Mouse (Mus musculus) neural tube, embryonic 13.5 days (tissue): ENCODE measurements at regions not wholly inside any gene's neighbourhood (a gene's known extent, or its start where the extent isn't known, plus 50 kb on each side); places are given as distances from the start of the nearest gene placed in this dataset.

Experiments used
- ATAC-seq: fragments of 200-750 bp; cut with Nextera tagmentation; 2 replicates; pipeline ENCODE4 v1.8.0; 2017; ENCODE audit warnings: low read depth, mild to moderate bottlenecking, moderate TSS enrichment, moderate library complexity
- H3K27ac ChIP-seq: fragments of 300-500 bp; sonication (generic); replicated peaks from 2 replicates; pipeline ENCODE4 v1.5.1; 2015; ENCODE audit warnings: moderate library complexity, mild to moderate bottlenecking, inconsistent platforms
- H3K27me3 ChIP-seq: fragments of 300-500 bp; sonication (generic); 2 replicates; pipeline ENCODE4 v1.6.1; 2015; ENCODE audit warnings: mild to moderate bottlenecking, inconsistent platforms
- H3K36me3 ChIP-seq: fragments of 300-500 bp; sonication (generic); 2 replicates; pipeline ENCODE4 v1.6.1; 2015; ENCODE audit warnings: mild to moderate bottlenecking, inconsistent platforms
- H3K4me1 ChIP-seq: fragments of 300-500 bp; sonication (generic); replicated peaks from 2 replicates; pipeline ENCODE4 v1.6.1; 2015; ENCODE audit warnings: inconsistent platforms
- H3K4me2 ChIP-seq: fragments of 300-500 bp; sonication (generic); 2 replicates; pipeline ENCODE4 v1.6.1; 2015; ENCODE audit warnings: inconsistent platforms, mild to moderate bottlenecking, moderate library complexity
- H3K4me3 ChIP-seq: fragments of 300-500 bp; sonication (generic); 2 replicates; pipeline ENCODE4 v1.5.1; 2015; ENCODE audit warnings: mild to moderate bottlenecking, inconsistent platforms
- H3K9ac ChIP-seq: fragments of 300-500 bp; sonication (generic); 2 replicates; pipeline ENCODE4 v1.6.1; 2015; ENCODE audit warnings: moderate library complexity, mild to moderate bottlenecking, inconsistent platforms
- H3K9me3 ChIP-seq: fragments of 300-500 bp; sonication (generic); 2 replicates; pipeline ENCODE4 v1.6.1; 2016; ENCODE audit warnings: inconsistent platforms
- WGBS: fragments of 180-500 bp; shearing (Covaris S2); methylation state at CpG from one replicate; pipeline ENCODE4 v1.1.7; 2015; 5-methylcytosine and 5-hydroxymethylcytosine counted together

DNA sequence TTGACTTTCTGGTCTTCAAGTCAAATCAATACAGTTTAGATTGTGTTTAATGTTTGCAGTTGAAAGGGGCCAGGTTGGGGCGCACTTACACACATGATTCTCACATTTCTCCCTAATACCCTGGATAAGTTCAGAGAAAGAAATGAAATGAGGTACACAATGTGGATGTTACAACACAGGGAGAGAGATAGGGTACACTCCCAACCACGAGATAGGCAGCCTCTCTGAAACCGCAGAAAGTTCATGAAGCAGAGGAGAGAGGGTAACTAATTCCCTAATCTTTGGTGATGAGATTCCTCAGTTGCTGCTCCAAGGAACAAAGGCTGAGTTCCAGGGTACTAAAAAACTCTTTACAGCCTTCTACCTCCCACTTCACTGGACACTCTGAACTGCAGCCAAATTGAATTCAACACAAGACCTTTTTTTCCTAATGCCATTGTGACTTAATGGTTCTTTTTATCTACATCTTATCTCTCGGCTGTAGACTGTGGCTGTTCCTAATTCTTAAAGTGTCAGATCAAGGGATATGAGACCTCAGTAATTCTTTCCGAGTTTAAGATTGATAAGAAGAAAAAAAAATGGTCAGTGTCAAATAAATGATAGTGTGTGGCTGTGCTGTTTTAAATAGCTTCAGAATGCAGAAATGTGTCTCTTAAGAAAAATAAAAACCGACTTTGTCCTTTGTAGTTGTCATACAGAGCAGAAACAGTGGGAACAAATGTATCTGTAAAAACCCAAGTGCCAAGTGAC, 193.8 kb upstream of the Atp2b1 start:
- no peak overlapping the region for H3K9ac ChIP-seq
- H3K27me3 ChIP-seq = no peaks in the 10 kb centered on the region
- no peaks in the 10 kb centered on the region for H3K36me3 ChIP-seq
- no peak overlapping the region for H3K4me2 ChIP-seq
- no peak overlapping the region for H3K27ac ChIP-seq
- ATAC-seq = no peak
- H3K4me3 ChIP-seq = no peak overlapping the region
- 40% methylated on average over 6 of the region's 6 CpGs for WGBS
- H3K9me3 ChIP-seq = no peaks in the 10 kb centered on the region
- H3K4me1 ChIP-seq = no peaks in the 10 kb centered on the region

DNA sequence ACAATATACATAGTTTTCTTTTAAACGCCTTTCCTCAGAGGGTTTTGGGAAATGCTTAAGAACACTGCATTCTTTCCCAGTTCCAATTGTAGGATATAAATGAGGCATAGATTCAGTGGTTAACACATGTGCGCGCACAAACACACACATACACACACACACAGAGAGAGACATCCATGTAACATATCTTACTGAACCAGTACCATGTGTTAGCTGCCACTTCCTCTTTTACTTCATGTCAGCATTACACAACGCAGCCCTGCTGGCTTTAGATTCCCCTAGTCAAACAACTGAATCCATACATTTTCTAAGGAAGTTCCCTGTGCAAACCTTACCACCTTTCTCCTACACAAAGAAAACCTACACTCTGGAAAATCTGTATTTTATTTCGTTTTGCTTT, 189.1 kb upstream of the Atp2b1 start:
- H3K9ac ChIP-seq = no peak overlapping the region
- WGBS = 90% methylated on average over 5 of the region's 5 CpGs
- no peak overlapping the region for H3K4me2 ChIP-seq
- H3K4me3 ChIP-seq = no peak overlapping the region
- H3K4me1 ChIP-seq = no peaks in the 10 kb centered on the region
- H3K9me3 ChIP-seq = no peaks in the 10 kb centered on the region
- H3K27me3 ChIP-seq = no peaks in the 10 kb centered on the region
- ATAC-seq = no peak
- no peaks in the 10 kb centered on the region for H3K36me3 ChIP-seq
- no peak overlapping the region for H3K27ac ChIP-seq

DNA sequence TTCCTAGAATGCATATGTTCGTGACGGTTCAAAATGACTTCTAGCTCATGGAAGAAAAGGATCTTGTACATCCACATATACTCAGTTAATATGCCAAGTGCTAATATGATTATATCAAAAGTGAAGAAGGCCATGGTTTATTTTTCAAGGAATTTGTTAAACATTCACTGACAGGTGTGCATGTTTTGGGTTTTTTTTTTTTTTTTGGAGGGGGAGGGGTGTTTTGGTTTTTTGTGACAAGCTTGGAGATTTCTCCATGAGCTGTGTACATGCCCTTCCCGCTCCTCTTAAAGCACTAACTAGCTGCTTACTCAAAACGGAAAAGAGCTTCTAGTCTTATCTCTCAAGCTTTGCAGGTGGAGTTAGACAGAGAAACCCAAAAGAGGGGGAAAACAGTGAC, 187.1 kb upstream of the Atp2b1 start:
- H3K4me3 ChIP-seq = no peak overlapping the region
- no peaks in the 10 kb centered on the region for H3K36me3 ChIP-seq
- H3K27ac ChIP-seq = no peak overlapping the region
- no peaks in the 10 kb centered on the region for H3K4me1 ChIP-seq
- no peaks in the 10 kb centered on the region for H3K9me3 ChIP-seq
- 94% methylated on average over 4 of the region's 4 CpGs for WGBS
- H3K27me3 ChIP-seq = no peaks in the 10 kb centered on the region
- no peak for ATAC-seq
- no peak overlapping the region for H3K9ac ChIP-seq
- no peak overlapping the region for H3K4me2 ChIP-seq

DNA sequence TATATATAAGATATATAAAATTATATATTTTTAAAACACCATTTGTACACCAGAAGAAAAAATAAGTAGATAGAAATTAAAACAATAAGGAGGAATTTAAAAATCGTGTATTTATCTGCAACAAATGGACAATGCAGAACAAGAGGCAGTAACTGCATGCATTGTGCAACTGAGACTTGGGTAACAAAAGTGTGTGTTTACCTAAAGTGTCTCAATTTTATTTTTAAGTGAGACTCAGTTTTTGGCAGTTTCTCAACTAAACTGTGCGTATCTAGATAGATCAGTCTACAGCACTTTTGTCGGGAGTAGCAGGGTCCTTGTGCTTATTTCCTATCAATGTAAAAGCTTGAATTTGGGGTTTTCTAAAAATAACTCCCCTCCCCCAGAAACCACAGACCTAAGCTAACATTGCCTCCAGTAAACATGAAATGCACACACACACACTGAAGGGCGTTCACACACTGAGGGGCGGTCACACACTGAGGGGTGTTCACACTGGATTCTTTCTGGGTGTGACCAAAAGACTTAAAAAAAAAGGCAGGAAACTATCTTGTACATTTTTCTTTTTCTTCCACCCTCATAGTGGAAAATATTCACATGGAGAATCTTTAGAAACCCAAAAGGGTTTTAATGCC, 185.7 kb upstream of the Atp2b1 start:
- WGBS = 92% methylated on average over 5 of the region's 5 CpGs
- Histone ChIP-seq H3K36me3 (no peaks in the 10 kb centered on the region), H3K4me2 (no peak overlapping the region), H3K9ac (no peak overlapping the region), H3K9me3 (no peaks in the 10 kb centered on the region), H3K4me3 (no peak overlapping the region), H3K27me3 (no peaks in the 10 kb centered on the region), H3K4me1 (no peaks in the 10 kb centered on the region), H3K27ac (no peak overlapping the region)
- no peak for ATAC-seq

DNA sequence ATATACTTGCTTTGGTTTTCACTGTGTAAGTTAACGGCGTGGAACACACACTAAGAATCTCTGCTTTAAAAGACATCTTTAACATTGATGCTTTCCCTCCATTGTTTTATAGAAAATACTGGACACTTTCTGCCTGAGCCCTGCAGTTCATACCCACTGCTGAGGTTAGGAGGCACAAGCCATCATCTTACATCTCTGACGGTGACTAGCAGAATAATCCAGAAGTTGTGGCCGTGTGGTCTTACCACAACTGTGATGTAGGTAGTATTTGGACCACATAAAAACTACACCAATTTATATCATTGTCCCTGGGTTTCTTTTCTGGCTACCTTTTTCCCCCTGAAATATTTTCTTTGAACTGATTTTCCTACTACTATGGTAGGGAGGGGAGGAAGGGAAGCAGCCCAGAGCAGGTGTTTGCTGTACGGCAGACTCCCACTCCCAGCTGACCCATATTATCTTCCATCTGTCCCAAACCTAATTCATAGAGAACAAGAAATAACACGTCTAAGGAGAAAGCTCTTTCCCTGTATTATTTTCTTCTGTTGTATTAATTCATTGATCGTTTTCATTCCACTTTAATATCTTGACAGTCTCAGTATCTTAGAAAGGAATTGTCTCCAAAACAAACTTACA, 180.1 kb upstream of the Atp2b1 start:
- Histone ChIP-seq H3K4me3 (no peak overlapping the region), H3K27ac (no peak overlapping the region), H3K9ac (no peak overlapping the region), H3K4me2 (no peak overlapping the region), H3K36me3 (no peaks in the 10 kb centered on the region), H3K4me1 (no peaks in the 10 kb centered on the region), H3K27me3 (no peaks in the 10 kb centered on the region), H3K9me3 (no peaks in the 10 kb centered on the region)
- no peak for ATAC-seq
- WGBS = 85% methylated on average over 7 of the region's 7 CpGs

DNA sequence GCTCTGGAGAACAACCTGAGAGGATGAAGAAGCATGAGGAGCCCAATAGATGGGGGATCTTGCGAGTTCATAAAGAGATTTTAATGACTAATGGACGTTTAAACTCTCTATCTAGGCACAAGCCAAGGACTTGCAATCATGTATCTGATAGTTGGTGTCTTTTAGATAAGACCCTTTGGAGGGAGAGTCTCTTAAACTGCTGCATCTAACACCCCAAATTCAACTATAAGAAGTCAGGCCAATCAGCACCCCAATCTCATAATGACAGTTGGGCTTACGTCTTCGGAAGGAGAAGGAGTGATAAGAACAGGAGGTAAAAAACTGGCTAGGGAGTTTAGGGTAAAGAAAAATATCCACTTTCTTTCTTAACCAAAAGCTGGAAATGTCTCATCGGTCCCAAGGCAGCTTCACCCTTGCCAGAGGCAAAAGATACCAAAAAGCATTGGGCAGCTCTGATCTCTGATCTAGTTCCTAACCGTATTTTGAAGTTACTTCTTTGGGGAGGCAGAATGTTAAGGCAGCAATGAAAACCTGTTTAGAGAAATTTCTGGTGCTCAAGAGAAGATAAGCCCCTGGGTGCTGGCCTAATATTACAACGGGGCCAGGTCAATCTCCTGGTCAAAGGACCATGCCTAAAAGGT, 173.6 kb upstream of the Atp2b1 start:
- Histone ChIP-seq H3K27me3 (no peaks in the 10 kb centered on the region), H3K4me1 (no peaks in the 10 kb centered on the region; the same call in 1 of the 2 replicates), H3K9ac (no peak overlapping the region), H3K4me2 (no peak overlapping the region), H3K4me3 (no peak overlapping the region), H3K36me3 (no peaks in the 10 kb centered on the region), H3K27ac (no peak overlapping the region), H3K9me3 (no peaks in the 10 kb centered on the region)
- no peak for ATAC-seq
- 91% methylated on average over 7 of the region's 7 CpGs for WGBS

DNA sequence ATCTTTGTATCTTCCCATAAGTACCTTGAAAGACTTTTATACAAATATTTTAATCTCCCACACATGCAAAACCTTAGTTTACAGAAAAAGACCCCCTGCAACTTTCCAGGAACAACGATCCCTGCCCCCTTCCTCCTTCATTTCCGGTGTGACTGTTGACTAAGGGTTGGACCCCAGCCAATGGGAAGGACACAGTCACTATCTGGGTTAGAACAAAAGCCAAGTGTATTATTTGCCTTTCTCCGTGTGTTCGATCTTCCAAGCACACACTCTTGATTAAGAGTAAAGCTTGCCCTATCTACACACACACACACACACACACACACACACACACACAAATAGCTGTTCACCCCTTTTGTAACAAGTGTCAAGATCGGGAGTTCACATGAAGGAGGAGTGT, 172.8 kb upstream of the Atp2b1 start:
- ATAC-seq = no peak
- no peak overlapping the region for H3K9ac ChIP-seq
- no peaks in the 10 kb centered on the region for H3K36me3 ChIP-seq
- H3K4me1 ChIP-seq = no peaks in the 10 kb centered on the region; the same call in 1 of the 2 replicates
- 67% methylated on average over 5 of the region's 5 CpGs for WGBS
- no peak overlapping the region for H3K27ac ChIP-seq
- no peaks in the 10 kb centered on the region for H3K27me3 ChIP-seq
- no peak overlapping the region for H3K4me2 ChIP-seq
- no peak overlapping the region for H3K4me3 ChIP-seq
- H3K9me3 ChIP-seq = no peaks in the 10 kb centered on the region

DNA sequence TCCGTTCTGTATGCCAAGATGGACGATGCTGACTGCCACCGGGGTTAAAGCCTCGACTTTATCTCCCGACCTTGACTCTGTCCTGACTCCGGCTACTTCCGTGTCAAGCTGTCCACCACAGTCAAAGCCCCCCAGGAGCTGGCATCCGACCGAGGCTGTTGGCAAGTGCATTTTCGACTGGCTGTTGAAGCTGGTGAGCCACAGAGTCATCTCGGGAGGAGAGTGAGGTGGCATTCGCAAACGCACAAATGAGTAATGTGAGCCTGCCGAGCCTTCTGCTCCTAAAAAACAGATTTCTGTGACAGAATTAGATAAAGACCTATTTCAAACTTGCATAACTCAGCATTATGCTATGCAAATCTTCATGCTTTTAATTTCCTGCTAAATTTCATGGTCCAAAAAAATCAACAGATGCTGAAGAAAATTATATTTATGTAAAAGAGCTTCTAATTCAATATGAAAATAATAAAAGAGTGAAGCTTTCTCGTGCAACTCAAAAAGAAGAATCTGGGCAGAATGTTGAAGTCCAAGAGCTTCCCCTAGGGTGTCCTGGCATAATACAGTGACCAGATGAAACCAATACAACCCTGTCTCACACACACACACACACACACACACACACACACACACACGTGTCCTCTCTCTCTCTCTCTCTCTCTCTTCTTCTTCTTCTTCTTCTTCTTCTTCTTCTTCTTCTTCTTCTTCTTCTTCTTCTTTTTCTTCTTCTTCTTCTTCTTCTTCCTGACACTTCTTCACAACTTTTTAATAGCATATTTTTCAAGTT, 171.2 kb upstream of the Atp2b1 start:
- Histone ChIP-seq H3K4me3 (no peak overlapping the region), H3K4me1 (no peaks in the 10 kb centered on the region; the same call in 1 of the 2 replicates), H3K9ac (no peak overlapping the region), H3K27me3 (no peaks in the 10 kb centered on the region), H3K4me2 (no peak overlapping the region), H3K36me3 (no peaks in the 10 kb centered on the region), H3K9me3 (no peaks in the 10 kb centered on the region), H3K27ac (no peak overlapping the region)
- WGBS = 86% methylated on average over 16 of the region's 16 CpGs
- no peak for ATAC-seq

DNA sequence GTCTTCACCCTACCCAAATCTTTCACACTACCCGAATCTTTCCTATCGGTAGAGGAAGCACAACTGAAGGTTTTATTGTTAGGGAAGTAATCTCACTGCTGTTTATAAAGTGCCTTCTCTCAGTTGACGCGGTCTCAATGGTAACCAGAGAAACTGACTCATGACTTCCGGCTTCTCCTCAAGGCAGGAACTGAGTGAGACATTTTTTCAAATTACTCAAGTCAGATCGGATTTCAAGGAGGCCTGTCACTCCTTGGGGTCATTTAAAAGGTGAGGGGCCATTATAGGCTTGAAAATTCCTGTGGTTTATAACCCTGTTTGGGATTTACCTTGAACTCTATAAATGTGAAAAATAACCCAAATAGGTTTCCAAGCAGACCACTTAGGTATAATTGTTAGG, 170.0 kb upstream of the Atp2b1 start:
- ATAC-seq = no peak
- no peak overlapping the region for H3K4me2 ChIP-seq
- WGBS = 33% methylated on average over 6 of the region's 6 CpGs
- H3K36me3 ChIP-seq = no peaks in the 10 kb centered on the region
- no peak overlapping the region for H3K9ac ChIP-seq
- no peaks in the 10 kb centered on the region for H3K27me3 ChIP-seq
- no peaks in the 10 kb centered on the region for H3K9me3 ChIP-seq
- H3K27ac ChIP-seq = no peak overlapping the region
- peaks cover 5% of the 10 kb centered on the region for H3K4me1 ChIP-seq
- no peak overlapping the region for H3K4me3 ChIP-seq

DNA sequence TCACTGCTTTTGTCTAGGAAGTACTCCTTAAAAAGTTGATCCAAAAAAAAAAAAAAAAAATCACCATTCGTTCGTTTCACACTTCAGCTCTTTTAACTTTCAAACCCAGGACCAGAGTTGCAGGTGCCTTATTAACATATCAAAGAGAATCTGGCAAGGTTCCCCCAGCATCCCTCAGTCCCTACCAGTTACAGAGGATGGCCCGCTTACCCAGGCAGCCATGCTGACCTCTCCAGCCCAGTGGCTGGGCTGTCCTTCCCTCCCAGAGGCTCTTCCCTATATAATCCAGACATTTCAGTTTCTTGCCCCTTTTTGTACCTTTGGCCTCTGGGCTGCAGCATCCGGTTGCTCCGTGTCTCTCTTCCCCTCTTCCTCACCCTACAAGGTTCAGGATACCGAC, 169.5 kb upstream of the Atp2b1 start:
- Histone ChIP-seq H3K27me3 (no peaks in the 10 kb centered on the region), H3K4me3 (no peak overlapping the region), H3K4me1 (peaks cover 9% of the 10 kb centered on the region), H3K9me3 (no peaks in the 10 kb centered on the region), H3K9ac (no peak overlapping the region), H3K27ac (no peak overlapping the region), H3K36me3 (no peaks in the 10 kb centered on the region), H3K4me2 (no peak overlapping the region)
- 34% methylated on average over 6 of the region's 6 CpGs for WGBS
- no peak for ATAC-seq

DNA sequence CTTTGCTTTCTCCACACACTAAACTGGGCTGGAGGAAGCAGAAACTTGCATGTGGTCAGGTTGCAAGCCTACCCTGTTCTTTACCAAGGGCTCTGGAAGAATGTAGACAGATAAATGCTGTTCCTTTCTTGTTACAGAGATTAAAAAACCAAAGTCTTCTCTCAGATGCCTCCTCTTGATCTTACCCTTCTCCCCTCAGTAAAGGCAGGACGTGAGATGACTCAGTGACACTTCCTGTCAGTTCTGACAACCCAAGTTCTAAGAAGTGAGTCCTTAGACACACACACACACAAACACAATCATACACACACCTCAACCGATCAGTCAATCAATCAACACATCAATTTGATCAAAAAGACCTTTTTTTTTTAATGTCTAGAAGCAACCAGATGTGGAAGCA, 168.8 kb upstream of the Atp2b1 start:
- ATAC-seq = no peak
- no peak overlapping the region for H3K4me2 ChIP-seq
- H3K4me1 ChIP-seq = peaks cover 11% of the 10 kb centered on the region
- no peak overlapping the region for H3K27ac ChIP-seq
- no peaks in the 10 kb centered on the region for H3K9me3 ChIP-seq
- WGBS = 89% methylated on average over 2 of the region's 2 CpGs
- H3K36me3 ChIP-seq = no peaks in the 10 kb centered on the region
- no peak overlapping the region for H3K9ac ChIP-seq
- no peaks in the 10 kb centered on the region for H3K27me3 ChIP-seq
- no peak overlapping the region for H3K4me3 ChIP-seq

DNA sequence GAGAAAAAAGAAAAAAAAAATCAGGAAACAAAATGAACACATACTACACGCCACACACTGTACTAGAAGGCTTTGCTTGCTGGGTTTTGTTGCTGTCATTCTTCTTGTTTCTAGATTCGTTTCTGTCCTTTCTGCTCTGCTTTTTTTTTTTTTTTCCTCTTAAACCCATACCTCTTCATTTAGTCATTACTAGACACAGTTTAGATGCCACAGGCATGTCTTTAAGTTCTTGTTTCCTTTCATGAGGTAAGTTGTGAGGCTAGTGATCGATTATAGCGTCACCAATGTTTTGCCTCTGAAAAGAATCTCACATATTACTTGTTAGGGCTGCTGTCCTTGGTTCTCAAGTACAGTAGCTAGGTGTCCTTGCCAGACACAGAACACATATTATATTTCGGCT, 168.3 kb upstream of the Atp2b1 start:
- H3K27ac ChIP-seq = no peak overlapping the region
- no peak for ATAC-seq
- 93% methylated on average over 5 of the region's 5 CpGs for WGBS
- H3K27me3 ChIP-seq = no peaks in the 10 kb centered on the region
- no peaks in the 10 kb centered on the region for H3K36me3 ChIP-seq
- no peaks in the 10 kb centered on the region for H3K9me3 ChIP-seq
- no peak overlapping the region for H3K4me2 ChIP-seq
- H3K4me1 ChIP-seq = peaks cover 11% of the 10 kb centered on the region
- no peak overlapping the region for H3K4me3 ChIP-seq
- no peak overlapping the region for H3K9ac ChIP-seq
